Mouse (Mus musculus) midbrain, embryonic 13.5 days (tissue): ENCODE results near the gene Ceacam1. TPM values are rescaled to one million over a fixed set of nuclear protein-coding genes. Genes with fewer than 3 reads are reported as not detected.
A peak's percentile ranks its signal among the peaks of the same experiment; 100 is the strongest.
"Not testable (repeated sequence)": the region's sequence is repeated elsewhere in the genome, so short reads cannot be mapped to it uniquely, and the experiment has no call there.

Experiments used
- ATAC-seq: fragments of 200-750 bp; cut with Nextera tagmentation; 2 replicates; pipeline ENCODE4 v1.8.0; 2017; ENCODE audit warnings: mild to moderate bottlenecking, moderate TSS enrichment, moderate library complexity
- H3K27ac ChIP-seq: fragments of 300-500 bp; sonication (generic); 2 replicates; pipeline ENCODE4 v1.5.1; 2015; ENCODE audit warnings: inconsistent platforms, mild to moderate bottlenecking, moderate library complexity
- H3K27me3 ChIP-seq: fragments of 300-500 bp; sonication (generic); 2 replicates; pipeline ENCODE4 v1.6.1; 2015; ENCODE audit warnings: mild to moderate bottlenecking, inconsistent platforms
- H3K36me3 ChIP-seq: fragments of 300-500 bp; sonication (generic); 2 replicates; pipeline ENCODE4 v1.6.1; 2015; ENCODE audit warnings: mild to moderate bottlenecking, inconsistent platforms
- H3K4me1 ChIP-seq: fragments of 300-500 bp; sonication (generic); replicated peaks from 2 replicates; pipeline ENCODE4 v1.6.1; 2015; ENCODE audit warnings: inconsistent platforms
- H3K4me2 ChIP-seq: fragments of 300-500 bp; sonication (generic); replicated peaks from 2 replicates; pipeline ENCODE4 v1.6.1; 2015; ENCODE audit warnings: moderate library complexity, mild to moderate bottlenecking, inconsistent platforms
- H3K4me3 ChIP-seq: fragments of 300-500 bp; sonication (generic); replicated peaks from 2 replicates; pipeline ENCODE4 v1.5.1; 2015; ENCODE audit warnings: mild to moderate bottlenecking, inconsistent platforms
- H3K9ac ChIP-seq: fragments of 300-500 bp; sonication (generic); replicated peaks from 2 replicates; pipeline ENCODE4 v1.6.1; 2015; ENCODE audit warnings: mild to moderate bottlenecking, inconsistent platforms
- H3K9me3 ChIP-seq: fragments of 300-500 bp; sonication (generic); 2 replicates; pipeline ENCODE4 v1.6.1; 2016; ENCODE audit warnings: mild to moderate bottlenecking, inconsistent platforms
- WGBS: fragments of 180-500 bp; shearing (Covaris S2); methylation state at CpG from one replicate; pipeline ENCODE4 v1.1.7; 2015; 5-methylcytosine and 5-hydroxymethylcytosine counted together
- polyA plus RNA-seq: library from polyadenylated mRNA; unstranded; fragments of >200 nt; fragmentation: Nextera tagmentation; extraction: Ambion mirVana; gene quantifications from 2 replicates; pipeline ENCODE4 v1.2.1, GENCODE M21; 2015

Ceacam1 gene
- polyA plus RNA-seq, 1 experiment from 2014 or later = 0.43 TPM

GRCm38 (mm10) chr7:25477752-25478093 is 320 bp upstream of the Ceacam1 start:
- not testable (repeated sequence) for H3K27me3 ChIP-seq, H3K9me3 ChIP-seq, H3K36me3 ChIP-seq, H3K4me2 ChIP-seq, H3K4me1 ChIP-seq, H3K9ac ChIP-seq, ATAC-seq, H3K27ac ChIP-seq, H3K4me3 ChIP-seq
- 75% methylated on average over 2 of the region's 2 CpGs for WGBS

DNA sequence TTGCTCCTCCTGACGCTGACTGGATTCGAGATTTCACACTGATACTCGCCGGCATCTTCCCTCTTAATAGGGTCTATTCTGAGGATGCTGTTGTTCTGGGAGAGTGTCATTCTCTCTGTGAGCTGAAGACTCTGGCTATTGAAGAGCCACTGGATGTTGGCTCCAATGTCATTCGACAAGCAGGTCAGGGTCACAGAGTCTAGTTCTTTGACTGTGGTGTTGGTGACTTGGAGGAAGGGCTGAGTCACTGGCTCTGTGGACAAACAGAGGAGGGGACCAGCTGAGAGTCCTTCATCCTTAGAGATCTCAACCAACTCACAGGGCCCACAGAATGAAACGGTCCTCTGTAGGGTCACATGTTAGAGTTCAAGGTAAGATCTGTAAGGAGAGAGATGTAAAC is 5.6 kb downstream of the Ceacam1 start:
- H3K36me3 ChIP-seq, H3K4me2 ChIP-seq, H3K4me1 ChIP-seq, H3K9ac ChIP-seq, H3K27ac ChIP-seq, H3K9me3 ChIP-seq, ATAC-seq, H3K4me3 ChIP-seq, H3K27me3 ChIP-seq: not testable (repeated sequence)
- WGBS = 82% methylated on average over 6 of the region's 6 CpGs

GRCm38 (mm10) chr7:25465586-25465985 is 11.8 kb downstream of the Ceacam1 start:
- H3K36me3 ChIP-seq, ATAC-seq, H3K27ac ChIP-seq, H3K9ac ChIP-seq, H3K4me1 ChIP-seq, H3K27me3 ChIP-seq, H3K9me3 ChIP-seq, H3K4me3 ChIP-seq, H3K4me2 ChIP-seq: not testable (repeated sequence)
- 81% methylated on average over 3 of the region's 3 CpGs for WGBS

DNA sequence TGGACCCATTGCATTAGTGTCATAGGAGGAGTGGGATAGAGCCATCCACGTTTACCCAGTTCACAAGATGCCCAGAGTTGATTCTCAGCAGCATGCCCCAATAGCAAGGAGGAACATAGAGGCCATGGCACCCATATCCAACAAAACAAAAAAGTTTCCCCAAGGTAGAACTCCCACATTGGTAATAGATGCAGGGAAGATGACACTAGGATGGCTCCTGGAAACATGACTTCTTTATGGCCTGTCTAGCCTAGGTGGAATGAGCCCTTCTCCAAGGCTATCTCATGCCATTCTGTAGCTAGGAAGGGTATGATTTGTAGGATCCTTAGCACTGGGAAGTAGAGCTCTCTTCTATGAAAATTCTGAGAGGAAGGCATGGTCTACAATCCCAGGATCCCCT is 12.4 kb downstream of the Ceacam1 start:
- Histone ChIP-seq H3K9ac (no peak overlapping the region), H3K27ac (no peak overlapping the region), H3K4me2 (no peak overlapping the region), H3K27me3 (no peaks in the 10 kb centered on the region), H3K9me3 (no peaks in the 10 kb centered on the region), H3K4me1 (no peaks in the 10 kb centered on the region), H3K36me3 (no peaks in the 10 kb centered on the region), H3K4me3 (no peak overlapping the region)
- no peak for ATAC-seq
- WGBS = 62% methylated on average over 1 of the region's 1 CpGs

DNA sequence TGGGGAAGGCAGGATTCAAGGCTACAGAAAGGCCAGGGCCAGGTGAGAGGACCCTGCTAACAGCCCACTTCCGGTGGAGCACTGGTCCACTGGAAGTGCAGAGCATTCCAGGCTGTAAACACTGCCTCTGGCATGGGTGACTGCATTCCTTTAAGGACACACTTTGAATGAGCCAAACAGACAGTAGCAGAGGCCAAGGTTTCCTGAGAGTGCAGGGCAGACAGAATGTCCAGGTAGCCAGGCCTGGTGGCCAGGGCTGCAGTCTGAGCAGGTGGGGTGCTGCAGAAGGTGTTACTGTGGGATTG is 15.4 kb downstream of the Ceacam1 start:
- H3K27me3 ChIP-seq, H3K9ac ChIP-seq, H3K36me3 ChIP-seq, H3K4me2 ChIP-seq, H3K4me3 ChIP-seq, H3K9me3 ChIP-seq, ATAC-seq, H3K27ac ChIP-seq, H3K4me1 ChIP-seq: not testable (repeated sequence)
- no CpG with 5 or more reads among the region's 1 CpGs for WGBS

DNA sequence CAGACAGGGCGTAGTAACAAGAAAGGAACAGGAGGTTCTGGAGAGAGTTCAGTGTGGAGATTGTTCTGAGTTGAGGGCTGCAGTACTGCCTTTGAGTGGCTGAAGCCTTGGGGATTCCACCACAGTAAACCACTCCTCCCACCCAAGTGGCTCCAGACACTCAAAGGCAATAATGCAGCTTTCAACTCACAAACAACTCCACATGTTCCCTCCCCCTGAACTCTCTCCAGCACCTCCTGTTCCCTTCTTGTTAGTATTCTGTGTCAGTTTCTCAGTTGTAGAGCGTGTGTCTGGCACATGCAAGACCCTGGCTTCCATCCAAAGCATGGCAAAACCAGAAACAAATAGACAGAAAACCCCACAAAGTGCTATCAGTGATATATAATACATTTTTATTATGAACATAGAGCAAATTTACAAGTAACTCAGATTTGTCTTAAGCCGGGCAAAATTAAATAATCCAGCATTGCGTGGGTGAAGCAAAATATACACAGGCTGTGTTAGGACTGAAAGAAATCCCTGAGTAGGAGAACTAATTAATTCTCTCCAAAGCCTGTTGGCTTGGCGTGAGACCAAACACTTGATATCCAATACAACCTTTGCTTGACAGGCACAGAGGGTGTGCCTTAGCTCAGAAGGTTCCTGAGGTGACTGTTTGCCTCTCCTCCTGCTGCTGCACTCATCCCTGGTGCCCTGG is 15.9 kb downstream of the Ceacam1 start:
- H3K36me3 ChIP-seq, H3K9ac ChIP-seq, H3K4me3 ChIP-seq, H3K9me3 ChIP-seq, H3K4me2 ChIP-seq, H3K27me3 ChIP-seq, H3K4me1 ChIP-seq, H3K27ac ChIP-seq: not testable (repeated sequence)
- ATAC-seq = peak; percentile 85
- 59% methylated on average over 4 of the region's 5 CpGs for WGBS

DNA sequence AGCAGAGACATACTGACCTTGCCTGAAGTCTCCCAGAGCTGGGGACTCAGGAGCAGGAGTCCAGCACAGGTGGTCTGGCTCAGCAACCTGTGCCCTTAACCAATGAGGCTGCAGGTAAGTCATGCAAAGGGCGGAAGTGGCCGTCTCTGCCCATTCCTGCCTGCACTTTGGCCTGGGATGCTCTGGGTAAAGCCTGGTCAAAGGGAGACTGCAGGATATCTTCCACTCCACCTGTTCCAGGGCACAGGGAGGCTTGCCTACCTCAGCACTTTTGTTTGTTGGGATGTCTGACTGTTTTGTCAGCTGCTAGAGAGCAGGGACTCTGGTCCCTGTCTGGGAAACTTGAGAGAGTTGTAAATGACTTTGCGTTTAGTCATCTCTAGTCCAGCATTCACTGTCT is 25.3 kb downstream of the Ceacam1 start:
- no peaks in the 10 kb centered on the region for H3K36me3 ChIP-seq
- no peak overlapping the region for H3K27ac ChIP-seq
- H3K9me3 ChIP-seq = no peaks in the 10 kb centered on the region
- H3K4me3 ChIP-seq = no peak overlapping the region
- no peak overlapping the region for H3K9ac ChIP-seq
- 80% methylated on average over 3 of the region's 3 CpGs for WGBS
- no peak for ATAC-seq
- no peaks in the 10 kb centered on the region for H3K4me1 ChIP-seq
- H3K4me2 ChIP-seq = no peak overlapping the region
- H3K27me3 ChIP-seq = no peaks in the 10 kb centered on the region

- no peak overlapping the region for H3K4me3 ChIP-seq
- no peak overlapping the region for H3K9ac ChIP-seq
- H3K27me3 ChIP-seq = no peaks in the 10 kb centered on the region
- WGBS = 73% methylated on average over 9 of the region's 9 CpGs
- H3K4me1 ChIP-seq = no peaks in the 10 kb centered on the region
- H3K4me2 ChIP-seq = no peak overlapping the region
- no peak overlapping the region for H3K27ac ChIP-seq
- no peaks in the 10 kb centered on the region for H3K9me3 ChIP-seq
- ATAC-seq = no peak
- H3K36me3 ChIP-seq = no peaks in the 10 kb centered on the region
Measured at GRCm38 (mm10) chr7:25449913-25450890, 27.2 kb downstream of the Ceacam1 start.

- H3K27me3 ChIP-seq = no peaks in the 10 kb centered on the region
- WGBS = 90% methylated on average over 6 of the region's 6 CpGs
Measured at GRCm38 (mm10) chr7:25440816-25441153, 36.6 kb downstream of the Ceacam1 start.

GRCm38 (mm10) chr7:25439978-25440815 is 37.2 kb downstream of the Ceacam1 start:
- H3K4me3 ChIP-seq = no peak overlapping the region
- no peak overlapping the region for H3K27ac ChIP-seq
- H3K9me3 ChIP-seq = no peaks in the 10 kb centered on the region
- no peaks in the 10 kb centered on the region for H3K4me1 ChIP-seq
- no peak overlapping the region for H3K9ac ChIP-seq
- H3K36me3 ChIP-seq = no peaks in the 10 kb centered on the region
- no peak overlapping the region for H3K4me2 ChIP-seq
- WGBS = 93% methylated on average over 9 of the region's 9 CpGs
- ATAC-seq = no peak
- H3K27me3 ChIP-seq = no peaks in the 10 kb centered on the region

More at GRCm38 (mm10) chr7:25440816-25441153, 36.6 kb downstream of the Ceacam1 start:
- no peaks in the 10 kb centered on the region for H3K36me3 ChIP-seq
- no peak overlapping the region for H3K4me3 ChIP-seq
- no peak overlapping the region for H3K27ac ChIP-seq
- no peaks in the 10 kb centered on the region for H3K9me3 ChIP-seq
- no peak overlapping the region for H3K4me2 ChIP-seq
- H3K9ac ChIP-seq = no peak overlapping the region
- no peaks in the 10 kb centered on the region for H3K4me1 ChIP-seq
- no peak for ATAC-seq

DNA sequence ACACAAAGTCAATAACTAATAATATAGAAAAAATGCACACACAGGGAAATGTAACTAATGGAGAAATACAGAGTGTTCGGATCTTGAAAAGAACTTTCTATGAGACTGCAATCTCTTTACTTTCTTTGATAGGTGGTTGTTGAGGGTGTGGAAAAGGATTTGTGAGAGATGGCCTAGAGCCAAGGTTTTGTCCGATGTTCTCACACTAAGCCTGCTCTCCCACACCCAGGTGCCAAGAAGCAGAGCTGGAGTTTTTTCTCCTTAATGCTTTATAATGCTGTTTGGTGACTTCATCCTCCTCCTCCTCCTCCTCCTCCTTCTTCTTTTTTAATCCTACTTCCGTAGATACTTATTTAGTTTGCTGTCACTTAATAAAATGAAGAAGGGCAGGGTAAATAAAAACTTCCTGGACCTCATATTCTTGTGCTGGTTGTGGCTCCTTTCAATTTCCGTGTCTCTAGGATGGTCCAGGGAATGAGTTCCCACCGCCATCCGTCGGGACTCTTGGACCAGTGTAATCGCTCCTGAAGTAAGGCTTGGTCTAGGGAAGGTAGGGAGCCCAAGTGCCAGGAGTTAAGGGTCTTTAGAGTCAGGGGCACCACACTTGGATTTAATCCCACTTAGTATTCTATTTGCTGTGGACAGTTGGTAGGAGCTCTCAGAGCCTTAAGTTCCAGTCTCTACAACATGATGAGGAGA is 38.1 kb downstream of the Ceacam1 start:
- no peaks in the 10 kb centered on the region for H3K9me3 ChIP-seq
- H3K4me2 ChIP-seq = no peak overlapping the region
- no peak overlapping the region for H3K4me3 ChIP-seq
- 89% methylated on average over 8 of the region's 8 CpGs for WGBS
- no peaks in the 10 kb centered on the region for H3K27me3 ChIP-seq
- no peaks in the 10 kb centered on the region for H3K4me1 ChIP-seq
- no peak for ATAC-seq
- no peaks in the 10 kb centered on the region for H3K36me3 ChIP-seq
- H3K9ac ChIP-seq = no peak overlapping the region
- H3K27ac ChIP-seq = no peak overlapping the region

- peaks cover 8% of the 10 kb centered on the region for H3K4me1 ChIP-seq
- no peaks in the 10 kb centered on the region for H3K9me3 ChIP-seq
- no peak overlapping the region for H3K9ac ChIP-seq
- no peak overlapping the region for H3K27ac ChIP-seq
- no peaks in the 10 kb centered on the region for H3K27me3 ChIP-seq
- H3K4me2 ChIP-seq = no peak overlapping the region
- no peak overlapping the region for H3K4me3 ChIP-seq
- no peak for ATAC-seq
- 91% methylated on average over 2 of the region's 2 CpGs for WGBS
- H3K36me3 ChIP-seq = no peaks in the 10 kb centered on the region
Measured at GRCm38 (mm10) chr7:25436704-25437103, 40.7 kb downstream of the Ceacam1 start.
